Mouse (Mus musculus): Measurements from ENCODE around the gene Pdcl3. TPM values are rescaled to one million over a fixed set of nuclear protein-coding genes. Genes with fewer than 3 reads are reported as not detected.

The Pdcl3 gene
- polyA plus RNA-seq, 1 experiment from 2014 or later: 156 TPM

GRCm38 (mm10) chr1:39010583-39011021 lies 25.2 kb downstream of the Pdcl3 start:
- H3K36me3 ChIP-seq (ENCODE audit: control insufficient read depth, insufficient read depth, low read length): no peaks in the 10 kb centered on the region
- ATAC-seq: peak; percentile 67
- H3K27ac ChIP-seq (ENCODE audit: low read depth, low read length): no peak overlapping the region
- H3K9me3 ChIP-seq (replicated peaks; ENCODE audit: control insufficient read depth, low read length): no peaks in the 10 kb centered on the region
- H3K4me2 ChIP-seq (ENCODE audit: low read length): no peak overlapping the region
- H3K4me3 ChIP-seq (ENCODE audit: low read depth, low read length): no peak overlapping the region
- no peaks in the 10 kb centered on the region for H3K4me1 ChIP-seq (ENCODE audit: control insufficient read depth, insufficient read depth, low read length)
- 24% methylated on average over 12 of the region's 12 CpGs for WGBS
- H3K27me3 ChIP-seq (replicated peaks; ENCODE audit: control insufficient read depth, insufficient read depth, low read length): no peaks in the 10 kb centered on the region
- peak; percentile 94 for DNase-seq (ENCODE audit: low spot score)
- no peak overlapping the region for H3K9ac ChIP-seq (ENCODE audit: low read length)

GRCm38 (mm10) chr1:39012576-39012975 lies 27.2 kb downstream of the Pdcl3 start:
- 90% methylated on average over 13 of the region's 13 CpGs for WGBS
- H3K9me3 ChIP-seq (replicated peaks; ENCODE audit: control insufficient read depth, low read length): no peaks in the 10 kb centered on the region
- no peak for ATAC-seq
- H3K4me1 ChIP-seq (ENCODE audit: control insufficient read depth, insufficient read depth, low read length): no peaks in the 10 kb centered on the region
- H3K9ac ChIP-seq (ENCODE audit: low read length): no peak overlapping the region
- no peaks in the 10 kb centered on the region for H3K27me3 ChIP-seq (replicated peaks; ENCODE audit: control insufficient read depth, insufficient read depth, low read length)
- no peaks in the 10 kb centered on the region for H3K36me3 ChIP-seq (ENCODE audit: control insufficient read depth, insufficient read depth, low read length)
- no peak for DNase-seq (ENCODE audit: low spot score)
- H3K27ac ChIP-seq (ENCODE audit: low read depth, low read length): no peak overlapping the region
- no peak overlapping the region for H3K4me2 ChIP-seq (ENCODE audit: low read length)
- H3K4me3 ChIP-seq (ENCODE audit: low read depth, low read length): no peak overlapping the region

GRCm38 (mm10) chr1:39013843-39014242 lies 28.4 kb downstream of the Pdcl3 start:
- Histone ChIP-seq H3K36me3 (ENCODE audit: control insufficient read depth, insufficient read depth, low read length) (no peaks in the 10 kb centered on the region), H3K27me3 (replicated peaks; ENCODE audit: control insufficient read depth, insufficient read depth, low read length) (no peaks in the 10 kb centered on the region), H3K27ac (ENCODE audit: low read depth, low read length) (no peak overlapping the region), H3K9ac (ENCODE audit: low read length) (no peak overlapping the region), H3K4me3 (ENCODE audit: low read depth, low read length) (no peak overlapping the region), H3K4me2 (ENCODE audit: low read length) (no peak overlapping the region), H3K9me3 (replicated peaks; ENCODE audit: control insufficient read depth, low read length) (no peaks in the 10 kb centered on the region), H3K4me1 (ENCODE audit: control insufficient read depth, insufficient read depth, low read length) (no peaks in the 10 kb centered on the region)
- ATAC-seq (no peak), DNase-seq (ENCODE audit: low spot score) (no peak)
- whole genome bisulfite sequencing: 87% methylated on average over 6 of the region's 6 CpGs

- H3K27ac ChIP-seq (ENCODE audit: low read depth, low read length): no peak overlapping the region
- no peak overlapping the region for H3K9ac ChIP-seq (ENCODE audit: low read length)
- 86% methylated on average over 10 of the region's 10 CpGs for WGBS
- H3K9me3 ChIP-seq (replicated peaks; ENCODE audit: control insufficient read depth, low read length): no peaks in the 10 kb centered on the region
- no peak for DNase-seq (ENCODE audit: low spot score)
- H3K4me2 ChIP-seq (ENCODE audit: low read length): no peak overlapping the region
- H3K4me1 ChIP-seq (ENCODE audit: control insufficient read depth, insufficient read depth, low read length): no peaks in the 10 kb centered on the region
- H3K4me3 ChIP-seq (ENCODE audit: low read depth, low read length): no peak overlapping the region
- no peaks in the 10 kb centered on the region for H3K36me3 ChIP-seq (ENCODE audit: control insufficient read depth, insufficient read depth, low read length)
- no peaks in the 10 kb centered on the region for H3K27me3 ChIP-seq (replicated peaks; ENCODE audit: control insufficient read depth, insufficient read depth, low read length)
- no peak for ATAC-seq
Observed at GRCm38 (mm10) chr1:39015529-39015928, 30.1 kb downstream of the Pdcl3 start.

GRCm38 (mm10) chr1:39017871-39018270 lies 32.5 kb downstream of the Pdcl3 start:
- H3K36me3 ChIP-seq (ENCODE audit: control insufficient read depth, insufficient read depth, low read length): no peaks in the 10 kb centered on the region
- no peak overlapping the region for H3K27ac ChIP-seq (ENCODE audit: low read depth, low read length)
- H3K4me1 ChIP-seq (ENCODE audit: control insufficient read depth, insufficient read depth, low read length): no peaks in the 10 kb centered on the region
- H3K4me3 ChIP-seq (ENCODE audit: low read depth, low read length): no peak overlapping the region
- no peak overlapping the region for H3K9ac ChIP-seq (ENCODE audit: low read length)
- H3K27me3 ChIP-seq (replicated peaks; ENCODE audit: control insufficient read depth, insufficient read depth, low read length): no peaks in the 10 kb centered on the region
- no peak for ATAC-seq
- no peaks in the 10 kb centered on the region for H3K9me3 ChIP-seq (replicated peaks; ENCODE audit: control insufficient read depth, low read length)
- WGBS: 85% methylated on average over 4 of the region's 4 CpGs
- H3K4me2 ChIP-seq (ENCODE audit: low read length): no peak overlapping the region
- DNase-seq (ENCODE audit: low spot score): no peak

- H3K4me3 ChIP-seq (ENCODE audit: low read depth, low read length): no peak overlapping the region
- DNase-seq (ENCODE audit: low spot score) (peak; percentile 33), ATAC-seq (peak; percentile 58)
- no peaks in the 10 kb centered on the region for H3K9me3 ChIP-seq (replicated peaks; ENCODE audit: control insufficient read depth, low read length)
- 0 out of 2 replicates have a peak overlapping the region, but pooled peaks have one; percentile 8 for H3K9ac ChIP-seq (ENCODE audit: low read length)
- peak overlapping the region; percentile 9; the same call in 1 of the 2 replicates for H3K4me2 ChIP-seq (ENCODE audit: low read length)
- peaks cover 6% of the 10 kb centered on the region; the same call in 1 of the 2 replicates for H3K4me1 ChIP-seq (ENCODE audit: control insufficient read depth, insufficient read depth, low read length)
- no peaks in the 10 kb centered on the region for H3K27me3 ChIP-seq (replicated peaks; ENCODE audit: control insufficient read depth, insufficient read depth, low read length)
- 31% methylated on average over 7 of the region's 7 CpGs for WGBS
- no peaks in the 10 kb centered on the region for H3K36me3 ChIP-seq (ENCODE audit: control insufficient read depth, insufficient read depth, low read length)
- H3K27ac ChIP-seq (ENCODE audit: low read depth, low read length): peak overlapping the region; percentile 1; the same call in 1 of the 2 replicates
Observed at GRCm38 (mm10) chr1:39025142-39025541, 39.7 kb downstream of the Pdcl3 start.

GRCm38 (mm10) chr1:39025840-39026239 lies 40.4 kb downstream of the Pdcl3 start:
- H3K27ac ChIP-seq (ENCODE audit: low read depth, low read length): peak overlapping the region; percentile 1; the same call in 1 of the 2 replicates
- DNase-seq (ENCODE audit: low spot score): no peak
- 100% methylated on average over 1 of the region's 1 CpGs for WGBS
- H3K9ac ChIP-seq (ENCODE audit: low read length): no peak overlapping the region
- no peak overlapping the region for H3K4me3 ChIP-seq (ENCODE audit: low read depth, low read length)
- no peaks in the 10 kb centered on the region for H3K9me3 ChIP-seq (replicated peaks; ENCODE audit: control insufficient read depth, low read length)
- no peak overlapping the region for H3K4me2 ChIP-seq (ENCODE audit: low read length)
- no peak for ATAC-seq
- no peaks in the 10 kb centered on the region for H3K27me3 ChIP-seq (replicated peaks; ENCODE audit: control insufficient read depth, insufficient read depth, low read length)
- peaks cover 6% of the 10 kb centered on the region; the same call in 1 of the 2 replicates for H3K4me1 ChIP-seq (ENCODE audit: control insufficient read depth, insufficient read depth, low read length)
- no peaks in the 10 kb centered on the region for H3K36me3 ChIP-seq (ENCODE audit: control insufficient read depth, insufficient read depth, low read length)

GRCm38 (mm10) chr1:39029176-39029575 lies 43.8 kb downstream of the Pdcl3 start:
- Histone ChIP-seq H3K4me2 (ENCODE audit: low read length) (no peak overlapping the region), H3K27me3 (replicated peaks; ENCODE audit: control insufficient read depth, insufficient read depth, low read length) (no peaks in the 10 kb centered on the region), H3K36me3 (ENCODE audit: control insufficient read depth, insufficient read depth, low read length) (no peaks in the 10 kb centered on the region), H3K27ac (ENCODE audit: low read depth, low read length) (no peak overlapping the region), H3K9ac (ENCODE audit: low read length) (no peak overlapping the region), H3K9me3 (replicated peaks; ENCODE audit: control insufficient read depth, low read length) (no peaks in the 10 kb centered on the region), H3K4me1 (ENCODE audit: control insufficient read depth, insufficient read depth, low read length) (peaks cover 6% of the 10 kb centered on the region; the same call in 1 of the 2 replicates), H3K4me3 (ENCODE audit: low read depth, low read length) (no peak overlapping the region)
- 88% methylated on average over 7 of the region's 7 CpGs for WGBS
- DNase-seq (ENCODE audit: low spot score) (peak; percentile 25), ATAC-seq (no peak)

- Histone ChIP-seq H3K4me1 (ENCODE audit: control insufficient read depth, insufficient read depth, low read length) (peaks cover 3% of the 10 kb centered on the region; the same call in 1 of the 2 replicates), H3K4me2 (ENCODE audit: low read length) (peak overlapping the region; percentile 29), H3K4me3 (ENCODE audit: low read depth, low read length) (no peak overlapping the region), H3K9ac (ENCODE audit: low read length) (no peak overlapping the region), H3K27me3 (replicated peaks; ENCODE audit: control insufficient read depth, insufficient read depth, low read length) (no peaks in the 10 kb centered on the region), H3K27ac (ENCODE audit: low read depth, low read length) (no peak overlapping the region), H3K36me3 (ENCODE audit: control insufficient read depth, insufficient read depth, low read length) (no peaks in the 10 kb centered on the region), H3K9me3 (replicated peaks; ENCODE audit: control insufficient read depth, low read length) (no peaks in the 10 kb centered on the region)
- 7% methylated on average over 7 of the region's 7 CpGs for WGBS
- DNase-seq (ENCODE audit: low spot score) (no peak), ATAC-seq (no peak)
Observed at GRCm38 (mm10) chr1:39030108-39030507, 44.7 kb downstream of the Pdcl3 start.
